Mouse (Mus musculus) spleen, postnatal 36 days (tissue): ENCODE data around the gene Ldlrad2.
A peak's percentile ranks its signal among the peaks of the same experiment; 100 is the strongest.
"Not testable (repeated sequence)": the region's sequence is repeated elsewhere in the genome, so short reads cannot be mapped to it uniquely, and the experiment has no call there.

Experiments
- DNase-seq, 2 experiments: peaks; one replicate each; pipeline ENCODE4 v3.0.0; 2022; ENCODE audit warnings: low spot score in 2 of 2, mixed read lengths in 1 of 2

Ldlrad2 gene

DNA sequence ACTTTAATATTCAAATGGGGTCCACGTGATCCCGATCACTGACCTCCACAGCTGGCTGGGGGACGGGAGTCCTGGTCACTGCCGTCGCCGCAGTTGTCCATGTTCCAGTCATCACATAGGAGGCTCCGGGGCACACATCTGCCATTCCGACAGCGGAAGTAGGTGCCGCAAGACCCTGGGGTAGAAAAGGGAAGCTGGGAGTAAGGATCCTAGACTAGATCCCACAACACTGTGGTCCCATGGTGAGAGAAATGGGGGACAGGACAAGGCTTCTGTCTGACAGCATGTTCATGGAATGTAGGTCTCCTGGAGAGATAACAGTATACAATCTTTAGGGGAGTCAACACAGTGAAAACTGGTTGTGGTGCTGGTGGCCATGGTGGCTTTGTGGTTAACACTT, at the start of gene Ldlrad2:
TSS of gene Ldlrad2 (minus strand) at position 101 of the 400 bp plus-strand sequence.
- no peak for DNase-seq

DNA sequence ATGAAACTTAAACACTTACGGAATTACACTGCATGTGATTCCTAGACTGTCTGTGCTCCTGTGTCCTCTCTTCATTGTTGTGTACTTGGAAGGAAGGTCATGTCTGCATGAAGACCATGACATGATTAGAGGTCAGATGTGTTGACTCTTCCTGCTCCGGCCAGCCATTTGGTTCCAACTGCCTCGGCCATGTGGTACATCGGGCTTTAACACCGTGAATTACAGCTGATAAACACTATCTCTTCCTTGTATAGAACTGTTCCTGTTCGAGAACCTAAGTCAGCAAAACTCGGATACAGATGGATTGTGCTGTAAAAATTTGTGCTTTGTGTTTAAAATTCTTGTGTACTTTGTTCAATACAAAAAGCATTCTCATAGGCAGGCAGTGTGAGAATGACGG, 48.5 kb upstream of the Ldlrad2 start:
- DNase-seq = no peak

DNA sequence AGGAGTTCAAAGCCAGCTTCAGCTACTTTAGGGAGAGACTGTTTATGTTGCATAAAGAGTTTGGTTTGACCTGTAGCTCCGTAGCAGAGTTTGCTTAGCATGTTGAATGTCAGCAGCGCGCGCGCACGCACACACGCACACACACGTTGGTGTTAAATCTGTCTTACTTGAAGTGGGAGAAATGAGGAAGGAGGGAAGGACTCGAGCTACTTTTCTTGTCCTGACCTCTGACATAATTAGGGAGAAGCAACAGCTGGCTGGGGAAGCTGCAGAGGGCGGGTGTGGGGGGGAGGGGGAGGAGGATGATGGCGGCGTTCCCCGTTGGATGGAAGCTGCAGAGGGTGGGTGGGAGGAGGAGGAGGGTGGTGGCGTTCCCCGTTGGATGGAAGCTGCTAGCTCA, 35.9 kb upstream of the Ldlrad2 start:
- DNase-seq = no peak

DNA sequence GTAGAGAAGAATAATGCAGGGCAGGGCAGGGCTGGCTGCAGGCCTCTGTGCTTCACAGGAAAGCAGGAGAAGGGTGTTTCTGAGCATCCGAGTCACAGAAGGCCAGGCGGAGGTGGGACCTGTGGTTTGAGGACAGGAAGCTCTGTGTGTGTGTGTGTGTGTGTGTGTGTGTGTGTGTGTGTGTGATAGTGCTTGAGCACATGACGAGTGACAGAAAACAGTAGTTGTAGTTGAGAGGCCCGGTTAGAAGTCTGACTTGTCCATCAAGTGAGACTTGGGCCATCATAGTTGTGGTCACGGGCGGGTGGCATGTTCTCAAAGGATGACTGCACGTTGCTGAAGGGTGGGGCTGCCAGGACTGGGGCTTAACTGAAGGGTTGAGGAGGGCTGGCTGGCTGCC, 35.3 kb upstream of the Ldlrad2 start:
- DNase-seq = peak; percentile 53 to 66

DNA sequence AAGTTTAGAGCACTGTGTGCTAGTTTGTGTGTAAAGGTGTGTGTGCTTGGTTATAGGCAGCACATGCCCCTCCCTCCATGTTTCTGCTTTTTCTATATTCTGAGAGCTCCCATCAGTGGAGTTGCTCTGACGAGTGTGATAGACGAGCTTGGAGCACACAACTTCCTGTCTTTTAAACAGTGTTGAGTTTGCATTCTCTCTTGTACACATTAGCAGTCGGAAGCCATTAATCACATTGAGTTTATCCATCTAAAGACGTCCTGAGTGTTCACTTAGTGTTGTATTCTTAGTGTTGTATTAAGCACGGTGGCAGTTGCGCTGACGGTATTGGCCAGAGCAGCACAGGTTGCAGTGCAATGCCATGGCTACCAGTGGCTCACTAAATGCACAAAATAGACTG, 34.9 kb upstream of the Ldlrad2 start:
- no peak for DNase-seq

DNA sequence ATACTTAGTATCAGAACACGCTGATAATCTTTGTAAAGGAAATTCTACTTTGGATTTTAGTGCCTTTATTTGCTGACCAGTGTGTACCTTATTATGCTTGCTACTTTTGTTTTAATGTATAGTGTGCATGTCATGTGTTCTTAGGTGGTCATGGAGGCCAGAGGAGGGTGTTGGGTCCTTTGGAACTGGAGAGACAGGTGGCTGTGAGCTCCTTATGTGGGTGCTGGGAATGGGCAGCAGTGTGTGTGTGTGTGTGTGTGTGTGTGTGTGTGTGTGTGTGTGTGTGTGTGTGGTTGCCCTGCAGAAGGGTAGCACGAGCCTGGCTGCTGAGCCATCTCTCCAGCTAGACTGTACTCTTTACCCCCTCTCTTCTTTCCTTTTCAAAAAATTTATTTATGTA, 32.7 kb upstream of the Ldlrad2 start:
- DNase-seq = no peak

DNA sequence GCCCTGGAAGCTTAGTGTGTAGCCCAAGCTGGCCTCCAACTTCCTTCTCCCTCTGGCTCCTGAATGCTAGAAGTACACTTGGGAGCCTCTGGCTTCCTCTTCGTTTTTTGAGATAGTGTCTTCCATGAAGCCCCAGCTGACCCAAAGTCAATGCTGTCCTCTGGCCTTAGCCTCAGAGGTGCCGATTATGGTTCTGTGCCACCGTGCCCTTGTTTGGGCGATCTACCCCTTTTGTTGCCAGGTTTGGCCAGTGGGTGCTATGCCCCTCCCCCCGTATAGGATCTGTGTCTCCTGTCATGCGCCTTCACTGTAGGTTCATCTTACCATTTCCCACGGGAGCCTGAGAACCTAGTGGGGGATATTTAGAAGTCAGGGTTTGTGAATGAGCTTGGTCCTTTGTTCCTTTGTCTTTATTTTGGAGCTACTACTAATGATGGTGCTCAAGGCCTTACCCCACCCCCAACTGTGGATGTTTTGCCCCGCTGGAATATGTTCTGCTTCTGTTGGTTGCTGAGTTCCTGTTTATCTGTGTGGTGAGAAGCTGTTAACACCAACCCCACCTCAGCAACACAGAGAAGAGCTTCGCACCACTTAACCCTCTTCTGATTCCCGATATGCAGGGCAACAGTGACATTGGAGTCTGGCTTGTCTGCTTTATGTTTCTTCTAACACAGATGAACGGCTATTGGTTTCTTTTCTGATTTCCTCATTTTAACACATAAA, 29.2 kb upstream of the Ldlrad2 start:
- peak; percentile 8 to 20 for DNase-seq

DNA sequence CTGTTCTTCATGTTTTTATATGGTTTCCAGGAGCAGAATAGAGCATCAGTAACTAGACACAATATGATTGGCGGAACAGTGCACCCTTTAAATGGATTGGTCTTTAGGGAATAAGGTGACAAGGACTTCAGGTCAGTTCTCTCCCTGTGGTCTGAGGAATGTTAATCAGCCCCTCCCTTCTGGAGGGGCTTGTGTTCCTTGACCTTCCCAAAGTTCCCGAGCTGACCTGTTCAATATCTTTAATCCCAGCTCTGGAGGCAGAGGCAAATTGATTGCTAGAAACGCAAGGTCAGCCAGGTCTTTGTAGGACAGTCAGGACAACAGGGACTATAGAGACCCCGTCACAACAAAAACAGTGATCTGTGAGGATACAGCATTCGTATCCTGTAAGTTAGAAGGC, 24.2 kb upstream of the Ldlrad2 start:
- no peak for DNase-seq

DNA sequence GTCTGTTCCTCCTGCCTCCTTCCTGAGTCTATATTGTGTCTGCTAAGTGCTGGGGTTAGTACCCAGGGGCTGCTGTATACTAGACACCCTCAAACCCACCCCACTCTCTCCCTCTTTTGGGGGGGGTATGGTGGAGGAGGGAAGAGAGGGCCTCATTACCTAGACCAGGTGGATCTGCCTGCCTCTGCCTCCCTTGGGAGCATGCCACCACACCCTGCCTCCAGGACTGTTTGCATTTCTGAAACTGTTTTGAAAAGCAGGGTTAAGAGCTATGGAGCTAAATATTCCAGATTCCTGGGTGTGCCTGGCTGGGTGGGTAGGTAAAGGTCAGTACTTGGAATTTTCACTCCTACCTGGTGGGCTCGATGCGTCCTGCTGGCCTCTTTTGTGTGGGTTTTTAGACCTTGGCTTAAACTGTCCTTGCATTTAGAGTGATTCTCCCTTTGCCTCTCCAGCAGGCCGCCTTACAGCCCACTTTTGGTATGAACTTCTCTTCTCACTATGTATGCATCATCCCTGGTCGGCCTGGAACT, 22.8 kb upstream of the Ldlrad2 start:
- DNase-seq = no peak

DNA sequence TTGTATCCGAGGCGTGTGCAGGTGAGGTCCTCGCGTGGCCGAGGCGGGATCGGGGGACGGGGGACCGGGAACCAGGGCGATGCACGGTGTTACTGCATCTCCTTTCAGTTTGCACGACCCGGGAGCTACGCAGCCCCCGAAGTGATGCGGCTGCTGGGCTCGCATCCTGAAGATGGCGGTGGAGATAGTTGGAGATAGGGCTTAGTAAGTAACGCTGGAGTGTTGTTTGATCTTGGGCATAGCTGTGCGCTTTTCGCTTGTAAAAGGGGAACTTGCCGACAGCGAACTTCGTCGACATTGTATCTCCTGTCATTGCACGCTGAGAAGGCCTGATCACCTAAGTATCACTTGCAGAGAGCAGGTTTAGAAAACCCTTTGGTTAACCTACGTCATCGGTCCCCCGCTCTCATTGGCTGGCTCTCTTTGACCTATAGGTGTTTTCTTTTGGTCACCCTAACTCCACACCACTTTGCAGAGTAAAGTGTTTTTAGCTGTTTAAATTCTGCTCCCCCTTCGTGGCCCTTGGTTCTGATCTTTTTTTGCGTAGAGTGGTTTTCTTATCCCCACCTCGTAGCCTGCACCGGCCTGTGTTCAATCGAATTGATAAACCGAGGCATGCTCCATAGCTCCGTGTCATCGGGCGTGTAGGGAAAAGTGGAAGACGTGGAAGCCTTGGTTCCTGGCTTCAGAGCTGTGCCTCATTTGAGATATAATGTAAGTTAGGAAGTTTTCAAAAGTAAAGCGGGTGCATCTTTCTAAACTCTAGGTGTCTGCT, 20.3 kb upstream of the Ldlrad2 start:
- peak; percentile 61 to 62 for DNase-seq

DNA sequence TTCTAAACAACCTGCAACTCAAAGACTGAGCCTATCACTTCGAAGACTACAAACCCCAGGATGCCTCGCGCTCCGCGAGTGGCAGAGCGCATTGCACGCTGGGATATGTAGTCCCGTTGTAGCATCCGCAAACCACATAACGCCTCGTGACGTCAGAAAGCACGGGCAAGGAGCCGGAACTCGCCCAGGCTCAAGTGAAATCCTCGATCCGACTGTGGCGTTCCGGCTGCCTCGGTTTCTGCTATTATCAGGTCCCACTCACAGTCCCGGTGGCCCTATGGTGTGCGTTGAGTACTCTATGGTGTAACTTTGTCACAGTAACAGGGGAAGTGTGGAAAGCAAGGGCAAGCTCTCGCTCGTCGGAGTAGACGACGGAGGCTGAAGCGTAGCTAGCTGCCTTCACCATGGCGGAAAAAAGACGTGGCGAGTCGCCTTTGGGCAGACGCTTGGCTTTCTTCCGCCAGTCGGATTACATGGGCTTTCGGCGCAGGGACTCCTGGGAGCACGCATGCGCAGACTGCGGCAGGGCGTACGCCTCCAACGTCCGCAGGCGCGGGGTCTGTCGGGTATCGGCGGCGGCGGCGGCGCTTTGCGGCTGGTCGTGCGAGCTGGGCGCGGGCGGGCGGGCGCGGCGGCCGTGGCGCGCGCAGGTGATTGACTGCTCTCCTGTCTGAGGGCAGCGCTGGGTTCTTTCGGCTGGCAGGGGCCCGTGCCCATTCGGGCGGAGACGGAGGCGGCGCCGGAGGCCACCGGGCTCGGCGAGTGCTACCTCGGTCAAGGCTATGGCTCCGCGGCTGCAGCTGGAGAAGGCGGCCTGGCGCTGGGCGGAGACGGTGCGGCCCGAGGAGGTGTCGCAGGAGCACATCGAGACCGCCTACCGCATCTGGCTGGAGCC, 19.5 kb upstream of the Ldlrad2 start, which contains the start of gene Usp48:
TSS of gene Usp48 (plus strand) at position 155 of the 895 bp plus-strand sequence.
- DNase-seq = peak; percentile 99

DNA sequence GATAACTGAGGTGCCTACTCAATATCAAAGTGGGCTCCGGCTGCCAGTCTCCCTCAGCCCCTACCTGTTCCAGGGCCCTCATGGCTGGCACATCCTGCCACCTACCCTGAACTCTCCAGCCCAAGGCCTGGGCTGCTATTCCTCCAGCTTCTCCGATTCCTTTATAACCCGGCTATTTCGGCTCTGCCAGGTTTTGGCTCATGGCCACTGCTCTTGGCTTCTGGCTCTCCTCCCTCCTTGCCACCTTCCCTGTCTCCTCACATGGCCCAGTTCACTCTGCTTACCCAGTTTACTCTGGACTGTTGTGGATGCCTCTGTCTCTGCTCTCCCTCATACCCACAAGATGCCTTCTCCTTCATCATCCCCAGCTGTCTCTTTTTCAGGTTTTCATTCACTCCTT, 16.6 kb upstream of the Ldlrad2 start:
- DNase-seq = no peak

DNA sequence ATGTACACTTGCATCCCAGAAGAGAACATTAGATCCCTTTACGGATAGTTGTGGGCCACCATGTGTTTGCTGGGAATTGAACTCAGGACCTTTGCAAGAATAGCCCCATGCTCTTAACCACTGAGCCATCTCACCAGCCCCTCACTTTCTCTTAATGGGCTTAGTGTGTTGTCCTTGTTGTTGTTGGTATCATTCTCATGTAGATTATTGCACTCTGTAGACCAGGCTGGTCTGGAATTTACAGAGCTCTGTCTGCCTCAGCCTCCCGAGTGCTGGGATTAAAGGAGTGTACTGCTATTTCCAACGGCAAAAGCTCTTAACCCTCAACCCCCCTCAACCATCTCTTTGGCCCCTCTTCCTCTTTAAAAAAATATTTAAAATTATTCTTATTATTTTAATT, 15.2 kb upstream of the Ldlrad2 start:
- DNase-seq = no peak

DNA sequence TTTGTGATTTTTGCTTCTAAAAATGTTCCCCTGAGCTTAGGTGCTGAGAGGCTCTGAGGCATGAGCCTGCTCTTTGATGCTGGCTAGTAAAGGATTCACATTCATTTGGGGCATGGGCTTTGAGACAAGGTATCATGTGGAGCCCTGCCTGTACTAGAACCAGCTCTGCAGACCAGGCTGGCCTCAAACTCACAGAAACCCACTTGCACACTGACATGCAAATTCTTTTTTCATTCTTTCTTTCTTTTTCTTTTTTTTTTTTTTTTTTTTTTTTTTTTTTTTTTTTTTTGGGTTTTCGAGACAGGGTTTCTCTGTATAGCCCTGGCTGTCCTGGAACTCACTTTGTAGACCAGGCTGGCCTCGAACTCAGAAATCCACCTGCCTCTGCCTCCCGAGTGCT, 14.7 kb upstream of the Ldlrad2 start:
- not testable (repeated sequence) for DNase-seq

DNA sequence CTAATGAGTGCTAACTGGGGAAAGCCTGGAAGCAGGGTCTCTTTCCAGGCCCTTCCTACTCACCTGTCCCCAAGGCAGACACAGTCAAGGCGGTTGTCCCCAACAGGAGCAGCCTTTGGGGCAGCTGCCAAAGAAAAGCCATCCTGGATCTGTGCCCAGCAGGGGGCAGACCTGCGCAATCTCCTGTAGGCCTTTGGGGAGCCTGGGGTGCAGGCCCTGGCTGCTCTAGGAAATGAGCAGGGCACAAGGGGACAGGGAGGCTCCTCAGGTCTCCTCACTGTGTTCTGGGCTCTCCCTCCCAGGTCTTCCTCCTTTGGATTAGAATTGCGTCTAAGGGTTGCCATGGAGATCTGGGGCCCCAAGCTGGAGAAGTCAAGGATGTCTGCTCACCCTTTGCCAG, 7.4 kb upstream of the Ldlrad2 start:
- peak; percentile 16 to 17 for DNase-seq

DNA sequence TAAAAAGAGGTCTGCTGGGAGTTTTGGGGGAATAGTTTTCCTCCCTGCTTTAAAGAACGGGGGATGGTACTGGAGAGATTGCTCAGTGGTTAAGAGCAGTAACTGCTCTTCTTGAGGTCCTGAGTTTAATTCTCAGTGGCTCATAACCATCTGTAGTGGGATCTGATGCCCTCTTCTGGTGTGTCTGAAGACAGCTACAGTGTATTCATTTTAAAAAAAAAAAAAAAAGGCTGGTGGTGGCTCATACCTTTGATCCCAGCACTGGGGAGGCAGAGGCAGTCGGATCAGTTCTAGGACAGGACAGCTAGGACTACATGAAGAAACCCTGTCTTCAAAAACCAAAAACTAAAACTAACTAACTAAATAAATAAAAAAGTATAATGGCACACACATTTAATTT, 5.9 kb upstream of the Ldlrad2 start:
- no peak for DNase-seq

DNA sequence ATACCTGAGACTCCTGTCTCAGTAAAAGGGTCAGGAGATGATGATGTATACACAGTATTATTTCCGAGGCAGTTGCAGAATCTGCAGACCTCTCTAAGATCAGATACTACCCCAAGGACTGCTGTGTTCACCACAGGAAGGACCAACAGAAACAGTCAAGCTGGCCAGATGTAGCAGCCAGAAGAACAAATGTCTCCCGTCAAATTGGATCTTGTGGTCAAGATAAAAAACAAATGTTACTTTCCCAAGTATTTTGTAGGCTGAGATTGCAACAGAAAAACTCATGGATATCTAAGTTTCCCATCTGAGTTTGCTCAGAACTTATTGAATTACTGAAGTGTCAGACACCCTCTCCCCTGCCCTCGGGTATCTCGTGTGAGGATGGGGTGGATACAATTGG, 5.4 kb upstream of the Ldlrad2 start:
- DNase-seq = no peak

DNA sequence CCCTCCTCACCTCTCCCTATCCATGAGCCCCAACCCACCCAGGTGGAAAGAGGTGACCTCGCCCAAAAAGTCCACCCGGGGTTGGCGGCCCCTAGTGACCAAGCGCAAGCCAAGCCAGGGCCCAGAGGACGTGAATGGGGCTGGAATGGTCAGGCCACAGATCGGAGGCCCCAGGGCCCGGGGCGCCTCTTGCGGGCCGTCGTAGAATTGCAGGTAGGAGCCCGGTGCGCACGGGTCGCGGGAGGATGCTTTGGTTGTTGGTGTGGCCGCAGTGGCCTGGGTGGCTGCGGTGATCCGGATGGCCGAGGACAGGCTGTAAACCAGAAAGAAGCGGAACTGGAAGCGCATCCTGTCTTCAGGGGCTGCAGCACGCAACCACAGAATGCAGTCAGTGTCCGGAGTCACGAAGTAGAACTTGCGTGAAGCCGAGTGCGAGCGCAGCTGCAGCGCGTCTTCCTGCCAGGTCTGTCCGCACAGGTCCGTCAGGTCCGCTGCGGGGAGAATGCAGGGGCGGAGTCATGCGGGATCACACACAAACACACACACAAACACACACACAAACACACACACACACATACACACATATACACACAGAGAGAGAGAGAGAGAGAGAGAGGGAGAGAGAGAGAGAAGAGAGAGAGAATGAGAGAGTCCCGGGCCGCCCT, 3.9 kb upstream of the Ldlrad2 start:
- DNase-seq = peak in 1 of 2 experiments; percentile 8

DNA sequence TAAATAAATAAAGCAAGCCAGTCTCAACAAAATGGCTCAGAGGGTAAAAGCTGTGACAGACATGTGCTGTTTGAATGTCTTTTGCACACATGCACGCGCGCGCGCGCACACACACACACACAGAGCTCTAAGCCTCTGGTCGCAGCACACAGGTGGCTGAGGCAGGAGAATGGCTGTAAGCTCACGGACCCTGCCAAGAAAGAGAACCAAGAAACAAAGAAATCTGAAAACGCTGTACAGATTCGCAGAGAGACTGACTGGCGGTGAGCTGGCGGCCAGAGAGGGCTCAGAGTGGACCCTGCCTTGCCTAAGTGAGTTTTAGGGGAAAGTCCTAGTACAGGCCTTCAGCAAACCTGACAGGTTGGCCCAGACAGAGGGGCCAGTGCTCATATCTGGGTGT, 3.1 kb upstream of the Ldlrad2 start:
- no peak for DNase-seq

DNA sequence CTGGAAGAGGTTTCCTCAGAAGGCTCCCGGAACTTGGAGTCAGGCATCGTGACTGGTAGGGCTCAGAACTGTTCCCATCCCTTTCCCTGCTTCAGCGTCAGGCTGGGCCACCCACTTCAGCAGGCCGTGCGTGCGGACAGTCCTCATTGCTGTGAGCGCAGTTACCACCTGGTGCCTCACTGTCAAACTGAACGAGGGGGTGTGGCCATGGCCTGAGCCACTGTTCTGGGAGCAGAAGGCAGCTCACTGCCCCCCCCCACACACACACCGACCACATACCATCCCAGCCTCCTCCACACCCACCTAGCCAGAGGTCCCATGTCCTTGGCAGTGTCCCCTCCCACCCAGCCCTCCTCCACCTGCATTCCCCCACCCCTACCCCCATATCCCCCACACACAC, 4.5 kb downstream of the Ldlrad2 start:
- no peak for DNase-seq

DNA sequence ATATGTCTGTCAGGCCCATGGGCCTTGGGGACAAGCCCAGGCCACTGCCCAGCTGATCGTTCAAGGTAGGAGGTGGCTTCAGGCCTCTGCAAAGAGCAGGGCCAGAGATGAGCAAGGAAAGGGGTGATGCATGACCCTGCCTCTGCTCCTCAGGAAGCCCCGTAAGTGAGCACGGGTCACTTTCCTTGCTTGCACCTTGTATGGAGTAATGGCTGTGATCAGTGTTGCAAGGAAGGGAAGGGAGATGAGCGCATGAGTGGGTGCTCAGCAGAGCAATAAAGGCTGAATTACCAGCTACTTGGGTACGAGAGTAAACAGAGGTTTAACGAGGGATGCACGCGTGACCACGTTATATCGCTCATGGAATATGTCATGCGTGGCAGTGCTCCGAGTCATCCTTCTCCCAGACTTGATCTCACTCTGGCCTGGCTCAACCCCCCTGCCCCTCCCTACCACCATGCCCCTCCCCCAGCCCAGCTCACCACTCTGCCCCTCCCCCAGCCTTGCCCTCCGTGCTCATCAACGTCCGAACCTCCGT, 17.6 kb downstream of the Ldlrad2 start:
- DNase-seq = no peak
